Mouse (Mus musculus): Measurements from ENCODE around the gene Galr2. TPM values are rescaled to one million over a fixed set of nuclear protein-coding genes. Genes with fewer than 3 reads are reported as not detected.

Gene Galr2
- polyA plus RNA-seq, 1 experiment from 2014 or later: 0.55 TPM

DNA sequence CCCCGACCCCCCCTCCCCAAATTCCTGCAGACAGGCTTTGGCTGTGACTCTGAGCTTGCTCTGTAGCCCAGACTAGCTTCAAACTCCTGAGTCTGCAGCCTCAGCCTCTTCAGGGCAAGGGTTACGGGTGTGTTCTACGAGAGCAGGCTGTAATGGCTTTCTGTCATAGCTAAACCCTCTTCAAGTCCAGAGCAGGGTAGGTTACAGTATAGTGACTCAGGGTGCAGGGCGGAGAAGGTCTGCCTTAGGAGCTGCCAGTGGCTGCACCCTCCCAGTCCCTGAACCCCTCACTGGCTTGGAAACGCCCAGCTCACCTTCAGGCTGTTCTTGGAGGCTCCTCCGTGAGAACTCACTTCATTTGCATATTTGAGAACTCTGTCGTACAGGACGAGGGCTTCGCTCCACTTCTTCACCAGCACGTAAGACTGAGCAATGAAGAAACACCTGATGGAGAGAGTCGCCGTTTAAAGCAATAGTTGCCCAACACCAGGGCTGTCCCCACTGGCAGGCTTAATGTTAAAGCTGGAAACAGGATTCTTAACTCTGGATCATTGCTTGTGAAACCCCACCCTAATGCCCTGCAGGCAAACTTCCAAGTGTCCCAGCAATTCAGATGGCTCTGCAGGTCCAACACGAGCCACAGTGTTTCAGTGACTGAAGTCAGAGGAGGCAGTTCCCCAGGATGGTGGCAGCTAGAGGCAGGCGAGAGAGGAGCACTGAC, 33.1 kb upstream of the Galr2 start:
- H3K4me3 ChIP-seq (replicated peaks; ENCODE audit: low read length): no peak overlapping the region
- no peak overlapping the region for H3K4me2 ChIP-seq (replicated peaks)
- peaks cover 99% of the 10 kb centered on the region for H3K36me3 ChIP-seq (replicated peaks; ENCODE audit: control insufficient read depth, insufficient read depth)
- no peak overlapping the region for H3K27ac ChIP-seq
- no peak overlapping the region for H3K9ac ChIP-seq
- no peak for DNase-seq (ENCODE audit: low spot score)
- 90% methylated on average over 14 of the region's 14 CpGs for WGBS
- H3K4me1 ChIP-seq (replicated peaks; ENCODE audit: control insufficient read depth, insufficient read depth, low read length): no peaks in the 10 kb centered on the region
- ATAC-seq (ENCODE audit: low FRiP score): no peak
- H3K27me3 ChIP-seq (ENCODE audit: control insufficient read depth, insufficient read depth, low read length): no peaks in the 10 kb centered on the region
- no peaks in the 10 kb centered on the region for H3K9me3 ChIP-seq (ENCODE audit: control insufficient read depth, low read length)

DNA sequence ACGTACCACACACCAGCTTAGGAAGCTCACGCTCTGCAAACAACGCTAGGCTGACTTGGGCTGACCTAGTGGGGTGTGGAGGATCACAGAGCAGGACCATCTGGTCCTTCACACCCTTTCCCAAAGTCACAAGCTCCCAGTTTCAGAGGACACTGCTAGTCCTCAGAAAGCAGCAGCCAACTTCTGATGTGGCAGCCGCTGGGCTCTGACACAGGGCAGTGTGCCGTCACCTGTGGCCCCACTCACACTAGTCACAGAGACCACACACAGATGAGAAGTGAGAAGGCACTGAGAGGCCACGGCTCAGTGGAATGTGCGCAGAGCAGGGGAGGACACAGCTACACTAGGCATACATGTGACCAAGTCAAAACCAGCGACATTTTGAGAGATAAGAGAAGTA, 29.8 kb upstream of the Galr2 start:
- no peak for ATAC-seq (ENCODE audit: low FRiP score)
- H3K4me1 ChIP-seq (replicated peaks; ENCODE audit: control insufficient read depth, insufficient read depth, low read length): no peaks in the 10 kb centered on the region
- H3K4me2 ChIP-seq (replicated peaks): no peak overlapping the region
- WGBS: 95% methylated on average over 8 of the region's 8 CpGs
- no peaks in the 10 kb centered on the region for H3K9me3 ChIP-seq (ENCODE audit: control insufficient read depth, low read length)
- H3K27ac ChIP-seq: no peak overlapping the region
- no peak overlapping the region for H3K4me3 ChIP-seq (replicated peaks; ENCODE audit: low read length)
- H3K27me3 ChIP-seq (ENCODE audit: control insufficient read depth, insufficient read depth, low read length): no peaks in the 10 kb centered on the region
- peaks cover 100% of the 10 kb centered on the region for H3K36me3 ChIP-seq (replicated peaks; ENCODE audit: control insufficient read depth, insufficient read depth)
- no peak overlapping the region for H3K9ac ChIP-seq
- DNase-seq (ENCODE audit: low spot score): no peak

DNA sequence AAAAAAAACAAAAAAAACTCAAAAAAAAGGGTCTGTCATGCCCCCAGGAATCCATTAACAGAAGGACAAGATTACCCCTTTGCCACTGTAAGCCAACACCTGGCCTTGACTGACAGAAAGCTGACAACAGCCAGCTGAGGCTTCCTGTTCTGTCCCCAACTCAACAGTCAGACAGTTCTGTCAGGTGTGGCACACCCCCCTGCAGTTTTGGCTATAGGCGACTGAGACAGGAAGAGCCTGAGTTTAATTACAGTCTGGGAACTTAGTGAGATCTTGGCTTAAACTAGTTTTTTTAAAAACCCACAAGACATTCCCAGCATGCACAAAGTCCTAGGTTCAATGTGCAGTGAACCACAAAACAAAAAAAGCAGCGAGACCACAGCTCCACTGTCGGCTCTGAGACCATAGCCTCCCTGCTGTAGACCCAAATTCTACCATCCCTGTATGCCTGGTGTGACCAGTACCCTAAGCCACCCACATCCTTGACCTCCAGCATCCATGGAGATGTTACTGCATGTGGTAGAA, 27.6 kb upstream of the Galr2 start:
- H3K9me3 ChIP-seq (ENCODE audit: control insufficient read depth, low read length): no peaks in the 10 kb centered on the region
- H3K9ac ChIP-seq: no peak overlapping the region
- WGBS: 97% methylated on average over 3 of the region's 3 CpGs
- H3K4me1 ChIP-seq (replicated peaks; ENCODE audit: control insufficient read depth, insufficient read depth, low read length): no peaks in the 10 kb centered on the region
- no peak overlapping the region for H3K27ac ChIP-seq
- DNase-seq (ENCODE audit: low spot score): no peak
- no peak for ATAC-seq (ENCODE audit: low FRiP score)
- no peak overlapping the region for H3K4me3 ChIP-seq (replicated peaks; ENCODE audit: low read length)
- no peak overlapping the region for H3K4me2 ChIP-seq (replicated peaks)
- peaks cover 96% of the 10 kb centered on the region for H3K36me3 ChIP-seq (replicated peaks; ENCODE audit: control insufficient read depth, insufficient read depth)
- H3K27me3 ChIP-seq (ENCODE audit: control insufficient read depth, insufficient read depth, low read length): no peaks in the 10 kb centered on the region

DNA sequence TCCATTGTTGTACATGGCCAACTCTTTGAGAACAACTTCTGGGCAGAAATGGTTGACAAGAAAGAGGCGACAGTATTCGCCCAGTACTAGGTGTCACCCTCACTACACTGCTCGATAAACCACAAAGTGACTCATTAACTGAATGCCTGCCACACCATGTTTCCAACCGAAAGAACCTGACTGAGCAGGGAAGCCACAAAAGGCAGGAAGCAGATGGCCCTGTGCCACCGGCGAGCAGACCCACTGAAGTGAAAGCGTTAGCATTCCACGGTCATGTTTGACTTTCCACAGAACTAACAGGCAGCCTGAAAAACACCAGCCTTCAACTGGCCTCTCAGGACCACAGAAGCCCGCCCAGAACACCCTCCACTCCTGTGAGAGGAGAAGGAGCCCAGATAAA, 26.1 kb upstream of the Galr2 start:
- Histone ChIP-seq H3K9ac (no peak overlapping the region), H3K9me3 (ENCODE audit: control insufficient read depth, low read length) (no peaks in the 10 kb centered on the region), H3K4me2 (replicated peaks) (no peak overlapping the region), H3K36me3 (replicated peaks; ENCODE audit: control insufficient read depth, insufficient read depth) (peaks cover 96% of the 10 kb centered on the region), H3K27me3 (ENCODE audit: control insufficient read depth, insufficient read depth, low read length) (no peaks in the 10 kb centered on the region), H3K4me1 (replicated peaks; ENCODE audit: control insufficient read depth, insufficient read depth, low read length) (no peaks in the 10 kb centered on the region), H3K27ac (no peak overlapping the region), H3K4me3 (replicated peaks; ENCODE audit: low read length) (no peak overlapping the region)
- DNase-seq (ENCODE audit: low spot score): no peak
- 92% methylated on average over 9 of the region's 9 CpGs for WGBS
- no peak for ATAC-seq (ENCODE audit: low FRiP score)

DNA sequence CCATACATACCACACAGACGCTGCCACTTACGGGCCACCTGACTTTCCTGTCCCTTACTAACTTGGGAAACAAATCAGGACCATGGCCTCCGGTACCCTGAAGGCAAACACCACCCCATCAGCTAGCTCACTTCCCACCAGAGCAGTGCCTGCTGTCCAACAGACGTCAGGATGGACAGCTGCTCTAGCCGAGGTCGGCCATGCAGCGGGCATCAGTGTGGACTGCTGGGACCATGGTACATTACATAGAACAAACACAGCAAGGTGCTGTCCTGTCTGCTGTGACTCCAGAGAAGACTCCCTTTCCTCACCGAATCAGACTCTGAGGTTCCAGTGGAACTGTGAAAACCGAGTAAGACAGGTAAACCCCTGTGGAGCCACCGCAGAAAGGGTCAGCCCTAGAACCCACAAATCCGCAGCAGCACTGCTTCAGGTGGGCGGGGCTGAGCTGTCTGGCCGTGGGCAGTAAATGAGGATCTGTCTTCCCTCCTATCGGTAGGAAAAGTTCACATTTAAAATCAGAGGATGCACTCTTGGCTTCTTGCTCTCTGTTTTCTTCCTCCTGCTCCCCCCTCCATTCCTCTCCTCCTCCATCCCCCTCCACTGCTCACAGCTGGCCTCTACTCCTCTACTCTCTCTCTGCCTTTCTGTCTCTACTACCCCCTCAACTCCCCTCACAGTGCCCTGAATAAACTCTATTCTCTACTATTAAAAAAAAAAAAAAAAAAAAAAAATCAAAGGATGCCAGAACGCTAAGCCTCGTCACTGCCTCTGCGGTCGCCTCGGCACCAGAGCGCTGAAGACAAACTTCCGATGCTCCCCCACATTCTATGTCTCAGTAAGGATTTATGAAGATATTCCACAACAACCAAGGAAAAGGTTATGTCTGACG, 25.4 kb upstream of the Galr2 start:
- Histone ChIP-seq H3K27me3 (ENCODE audit: control insufficient read depth, insufficient read depth, low read length) (no peaks in the 10 kb centered on the region), H3K9ac (no peak overlapping the region), H3K4me2 (replicated peaks) (no peak overlapping the region), H3K27ac (no peak overlapping the region), H3K9me3 (ENCODE audit: control insufficient read depth, low read length) (no peaks in the 10 kb centered on the region), H3K4me3 (replicated peaks; ENCODE audit: low read length) (no peak overlapping the region), H3K36me3 (replicated peaks; ENCODE audit: control insufficient read depth, insufficient read depth) (peaks cover 96% of the 10 kb centered on the region), H3K4me1 (replicated peaks; ENCODE audit: control insufficient read depth, insufficient read depth, low read length) (no peaks in the 10 kb centered on the region)
- ATAC-seq (ENCODE audit: low FRiP score): no peak
- no peak for DNase-seq (ENCODE audit: low spot score)
- WGBS: 87% methylated on average over 22 of the region's 22 CpGs

DNA sequence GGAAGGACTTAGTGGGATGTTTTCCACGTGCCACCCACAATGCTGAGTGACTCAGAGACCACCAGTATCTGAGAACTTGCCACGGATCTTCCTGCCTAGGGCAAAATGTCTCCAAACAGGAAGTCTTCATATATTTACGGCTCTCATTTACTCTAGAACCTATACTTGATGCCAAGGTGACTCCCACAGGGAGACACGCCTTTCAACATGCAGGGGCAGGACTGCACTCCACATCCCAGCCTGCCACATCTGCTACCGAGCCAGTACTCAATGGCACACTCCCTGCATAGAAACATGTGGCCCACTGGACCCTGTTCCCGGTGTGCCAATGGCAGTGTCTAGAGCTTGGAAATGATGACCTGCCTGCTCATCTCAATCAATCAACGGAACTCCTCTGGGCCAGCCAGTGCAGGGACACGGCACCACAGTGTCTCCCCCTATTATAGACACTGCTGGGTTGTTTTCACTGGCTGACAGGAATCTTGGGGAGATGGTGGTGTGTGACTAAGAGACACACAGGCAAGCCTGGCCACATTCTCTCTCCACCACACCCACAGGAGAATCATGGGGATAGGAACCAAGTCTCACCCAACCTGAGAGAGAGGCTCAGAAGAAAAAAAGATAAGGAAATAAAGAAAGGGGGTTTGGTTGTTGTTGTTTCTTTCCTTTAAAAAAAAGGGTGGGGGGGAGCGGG, 24.6 kb upstream of the Galr2 start:
- DNase-seq (ENCODE audit: low spot score): no peak
- no peak overlapping the region for H3K9ac ChIP-seq
- H3K36me3 ChIP-seq (replicated peaks; ENCODE audit: control insufficient read depth, insufficient read depth): peaks cover 96% of the 10 kb centered on the region
- no peak overlapping the region for H3K4me2 ChIP-seq (replicated peaks)
- no peaks in the 10 kb centered on the region for H3K27me3 ChIP-seq (ENCODE audit: control insufficient read depth, insufficient read depth, low read length)
- H3K27ac ChIP-seq: no peak overlapping the region
- H3K4me3 ChIP-seq (replicated peaks; ENCODE audit: low read length): no peak overlapping the region
- H3K4me1 ChIP-seq (replicated peaks; ENCODE audit: control insufficient read depth, insufficient read depth, low read length): no peaks in the 10 kb centered on the region
- 94% methylated on average over 9 of the region's 9 CpGs for WGBS
- no peaks in the 10 kb centered on the region for H3K9me3 ChIP-seq (ENCODE audit: control insufficient read depth, low read length)
- ATAC-seq (ENCODE audit: low FRiP score): no peak

DNA sequence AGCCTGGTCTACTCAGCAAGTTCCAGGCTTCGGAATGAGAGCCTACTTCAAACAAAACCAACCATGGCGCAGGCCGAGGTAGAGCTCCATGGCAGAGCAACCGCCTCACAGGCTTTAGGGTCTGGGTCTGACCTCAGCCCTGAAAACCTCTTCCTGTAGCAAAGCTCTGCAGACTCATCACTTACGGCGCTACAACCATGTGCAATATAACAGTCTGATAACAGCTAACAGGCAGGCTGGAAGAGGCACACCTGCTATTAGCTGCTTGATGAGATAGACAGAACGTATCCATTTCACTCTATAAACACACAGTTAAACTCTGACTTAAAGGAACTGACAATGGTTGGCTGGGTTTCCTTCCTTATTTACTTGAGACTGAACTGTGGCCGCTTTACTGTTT, 21.3 kb upstream of the Galr2 start:
- DNase-seq (ENCODE audit: low spot score) (no peak), ATAC-seq (ENCODE audit: low FRiP score) (no peak)
- Histone ChIP-seq H3K4me1 (replicated peaks; ENCODE audit: control insufficient read depth, insufficient read depth, low read length) (no peaks in the 10 kb centered on the region), H3K36me3 (replicated peaks; ENCODE audit: control insufficient read depth, insufficient read depth) (peaks cover 96% of the 10 kb centered on the region), H3K4me3 (replicated peaks; ENCODE audit: low read length) (no peak overlapping the region), H3K27me3 (ENCODE audit: control insufficient read depth, insufficient read depth, low read length) (no peaks in the 10 kb centered on the region), H3K27ac (no peak overlapping the region), H3K9ac (no peak overlapping the region), H3K9me3 (ENCODE audit: control insufficient read depth, low read length) (no peaks in the 10 kb centered on the region), H3K4me2 (replicated peaks) (no peak overlapping the region)
- WGBS: 97% methylated on average over 8 of the region's 8 CpGs

DNA sequence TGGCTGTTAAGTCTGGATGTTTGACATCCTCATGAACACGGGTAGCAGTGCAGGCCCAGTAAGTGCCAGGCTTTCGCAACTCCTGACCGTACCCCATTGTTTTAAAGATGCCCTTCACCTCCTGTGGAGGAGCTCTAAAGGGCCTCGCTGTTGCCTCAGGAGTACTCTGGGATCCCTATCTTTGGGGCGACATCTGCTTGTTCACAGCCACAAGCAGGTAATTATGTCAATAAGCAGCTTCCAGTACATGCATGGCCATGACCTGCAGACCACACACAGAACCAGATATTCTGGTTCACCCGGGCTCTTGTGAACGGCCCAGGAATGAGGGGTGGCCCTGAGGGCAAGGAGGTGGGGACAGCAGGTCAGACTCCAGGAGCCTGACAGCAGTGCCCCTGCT, 20.5 kb upstream of the Galr2 start:
- Histone ChIP-seq H3K27ac (no peak overlapping the region), H3K9me3 (ENCODE audit: control insufficient read depth, low read length) (no peaks in the 10 kb centered on the region), H3K4me2 (replicated peaks) (no peak overlapping the region), H3K27me3 (ENCODE audit: control insufficient read depth, insufficient read depth, low read length) (no peaks in the 10 kb centered on the region), H3K9ac (no peak overlapping the region), H3K4me1 (replicated peaks; ENCODE audit: control insufficient read depth, insufficient read depth, low read length) (no peaks in the 10 kb centered on the region), H3K36me3 (replicated peaks; ENCODE audit: control insufficient read depth, insufficient read depth) (peaks cover 95% of the 10 kb centered on the region), H3K4me3 (replicated peaks; ENCODE audit: low read length) (no peak overlapping the region)
- DNase-seq (ENCODE audit: low spot score): no peak
- no peak for ATAC-seq (ENCODE audit: low FRiP score)
- WGBS: 89% methylated on average over 7 of the region's 7 CpGs

DNA sequence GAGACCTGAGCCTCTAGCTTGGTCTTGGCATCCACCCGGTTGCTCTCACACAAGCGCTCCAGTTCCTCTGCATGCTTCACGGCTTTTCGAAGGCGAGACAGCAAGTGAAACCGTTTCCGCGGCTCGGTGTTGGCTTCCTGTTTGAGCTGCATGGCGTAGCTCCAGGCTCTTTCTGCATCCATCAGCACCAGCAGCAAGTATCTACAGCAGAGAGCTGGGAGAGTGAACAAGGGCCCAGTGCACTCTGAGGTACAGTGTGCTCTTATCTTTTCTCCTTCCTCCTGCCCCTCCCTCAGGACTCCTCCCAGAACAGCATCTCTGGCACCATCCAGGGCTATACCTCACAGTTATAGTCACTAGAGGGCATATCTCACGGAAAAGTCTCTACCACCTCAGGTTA, 15.4 kb upstream of the Galr2 start:
- Histone ChIP-seq H3K36me3 (replicated peaks; ENCODE audit: control insufficient read depth, insufficient read depth) (peaks cover 98% of the 10 kb centered on the region), H3K4me2 (replicated peaks) (no peak overlapping the region), H3K4me3 (replicated peaks; ENCODE audit: low read length) (no peak overlapping the region), H3K9me3 (ENCODE audit: control insufficient read depth, low read length) (no peaks in the 10 kb centered on the region), H3K9ac (no peak overlapping the region), H3K4me1 (replicated peaks; ENCODE audit: control insufficient read depth, insufficient read depth, low read length) (no peaks in the 10 kb centered on the region), H3K27ac (no peak overlapping the region), H3K27me3 (ENCODE audit: control insufficient read depth, insufficient read depth, low read length) (no peaks in the 10 kb centered on the region)
- ATAC-seq (ENCODE audit: low FRiP score) (no peak), DNase-seq (ENCODE audit: low spot score) (no peak)
- 93% methylated on average over 11 of the region's 11 CpGs for WGBS
